Mouse (Mus musculus): ENCODE measurements around the gene Coro2a. TPM values are rescaled to one million over a fixed set of nuclear protein-coding genes. Genes with fewer than 3 reads are reported as not detected.
"Not testable (repeated sequence)": the region's sequence is repeated elsewhere in the genome, so short reads cannot be mapped to it uniquely, and the experiment has no call there.

Coro2a gene
- 2.9 and 3.2 TPM in 2 replicates for polyA plus RNA-seq (2015; fragmentation: Nextera tagmentation; extraction: Ambion mirVana)

DNA sequence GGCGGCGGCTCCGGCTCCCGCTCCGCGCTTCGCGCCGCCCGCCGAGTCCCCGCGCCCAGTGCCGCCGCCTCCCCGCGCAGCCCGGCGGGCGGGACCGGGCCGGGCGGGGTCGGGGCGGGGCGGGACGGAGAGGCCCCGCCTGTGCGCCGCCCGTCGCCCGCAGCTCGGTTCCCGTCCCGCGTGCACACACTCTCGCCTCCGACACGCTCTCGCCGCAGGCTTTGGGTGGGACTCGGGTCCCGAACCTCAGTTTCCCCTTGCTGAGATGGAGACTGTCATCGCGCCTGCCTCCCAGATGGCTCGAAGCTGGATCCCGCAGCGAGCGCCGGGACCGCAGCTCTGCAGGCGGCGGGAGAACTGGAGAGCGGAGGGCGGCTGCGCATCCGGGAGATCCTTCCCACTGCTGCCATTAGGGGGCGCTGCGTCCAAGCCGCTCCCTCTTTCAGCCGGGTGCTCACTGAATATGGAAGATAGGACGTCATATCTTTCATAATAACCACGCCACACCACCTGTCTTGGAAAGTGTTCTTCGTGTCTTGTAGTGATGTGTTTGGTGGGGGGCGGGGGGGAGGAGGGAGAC is at the start of gene Coro2a:
TSS of gene Coro2a (minus strand) at position 359 of the 580 bp plus-strand sequence.
- Histone ChIP-seq H3K9ac (peak within 1 kb of the TSS; percentile 41; the same call in 1 of the 2 replicates), H3K4me2 (peak within 1 kb of the TSS; percentile 80), H3K9me3 (replicated peaks) (no peaks in the 10 kb centered on the region), H3K4me3 (replicated peaks) (peak within 1 kb of the TSS; percentile 58), H3K27me3 (peaks cover 66% of the 10 kb centered on the region), H3K27ac (replicated peaks) (no peak within 1 kb of the TSS), H3K36me3 (replicated peaks) (no peaks in the 10 kb centered on the region), H3K4me1 (replicated peaks) (peaks cover 28% of the 10 kb centered on the region)
- WGBS (ENCODE audit: insufficient replicate concordance) = under 1% methylated on average over 63 of the region's 66 CpGs
- peak; percentile 68 for ATAC-seq (ENCODE audit: insufficient read depth)

DNA sequence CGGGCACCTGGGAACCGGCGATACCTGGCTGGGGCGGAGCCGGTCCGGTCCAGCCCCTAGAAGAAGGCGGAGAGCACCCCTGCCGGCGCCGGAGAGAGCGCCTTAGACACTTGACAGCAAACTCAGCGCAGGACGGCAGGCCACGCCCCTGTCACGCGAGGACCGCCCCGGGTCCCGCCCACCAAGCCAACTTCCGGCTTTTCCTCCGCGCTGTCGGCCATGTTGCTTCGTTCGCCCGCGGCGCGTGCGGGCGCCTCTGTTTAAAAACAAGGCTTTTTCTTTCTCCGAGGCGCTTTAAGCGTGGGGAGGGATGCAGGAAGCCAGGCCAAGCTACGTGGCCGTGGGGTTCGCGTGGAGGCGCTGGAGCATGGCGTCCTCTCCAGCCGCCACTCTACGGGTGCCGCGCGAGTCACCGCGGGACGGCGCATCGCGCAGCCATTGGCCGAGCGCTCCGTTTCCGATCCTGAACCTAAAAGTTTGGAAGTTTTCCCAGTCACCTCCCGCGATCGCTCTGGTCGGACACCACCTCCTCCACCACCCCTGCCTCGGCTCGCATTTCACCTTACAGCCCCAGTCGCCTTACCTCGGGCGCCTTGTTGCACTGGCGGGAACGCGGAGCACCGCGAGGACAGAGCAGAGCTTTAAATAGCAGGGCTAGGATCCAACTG is 48.2 kb upstream of the Coro2a start, which contains the start of gene Tbc1d2:
TSS of gene Tbc1d2 (minus strand) at position 124 of the 668 bp plus-strand sequence.
- peak within 1 kb of the TSS; percentile 72 for H3K27ac ChIP-seq (replicated peaks)
- peak within 1 kb of the TSS; percentile 78 for H3K4me3 ChIP-seq (replicated peaks)
- no peaks in the 10 kb centered on the region for H3K9me3 ChIP-seq (replicated peaks)

DNA sequence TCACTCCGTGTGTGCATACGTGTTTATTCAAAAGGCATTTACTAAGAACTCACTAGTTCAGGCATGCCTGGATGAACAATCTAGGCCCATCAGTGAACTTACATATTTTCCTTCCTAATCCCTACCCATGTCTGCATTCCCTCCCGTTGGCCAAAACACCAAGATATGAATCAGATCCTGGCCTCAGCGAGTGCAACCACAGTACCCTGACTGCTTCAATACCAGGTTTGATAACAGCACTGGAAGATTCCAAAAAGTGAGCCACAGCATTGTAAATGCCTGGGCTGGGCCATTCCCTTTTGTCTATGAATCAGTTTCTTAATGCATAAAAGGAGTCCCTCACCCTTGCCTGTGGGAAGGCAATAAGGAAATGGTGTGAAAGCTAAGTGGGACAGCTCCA is 47.2 kb upstream of the Coro2a start:
- Histone ChIP-seq H3K4me1 (replicated peaks) (peaks cover 19% of the 10 kb centered on the region), H3K27ac (replicated peaks) (no peak overlapping the region), H3K27me3 (peaks cover 55% of the 10 kb centered on the region), H3K9ac (no peak overlapping the region), H3K36me3 (replicated peaks) (no peaks in the 10 kb centered on the region), H3K4me3 (replicated peaks) (peak overlapping the region; percentile 78), H3K4me2 (peak overlapping the region; percentile 96), H3K9me3 (replicated peaks) (no peaks in the 10 kb centered on the region)
- 41% methylated on average over 4 of the region's 4 CpGs for WGBS (ENCODE audit: insufficient replicate concordance)
- ATAC-seq (ENCODE audit: insufficient read depth) = no peak

More for the DNA sequence above, 48.2 kb upstream of the Coro2a start, which contains the start of gene Tbc1d2:
- H3K4me1 ChIP-seq (replicated peaks) = peaks cover 19% of the 10 kb centered on the region
- H3K36me3 ChIP-seq (replicated peaks) = no peaks in the 10 kb centered on the region
- H3K9ac ChIP-seq = peak within 1 kb of the TSS; percentile 71
- peak; percentile 94 for ATAC-seq (ENCODE audit: insufficient read depth)
- WGBS (ENCODE audit: insufficient replicate concordance) = under 1% methylated on average over 69 of the region's 69 CpGs
- peak within 1 kb of the TSS; percentile 96 for H3K4me2 ChIP-seq
- peaks cover 55% of the 10 kb centered on the region for H3K27me3 ChIP-seq

DNA sequence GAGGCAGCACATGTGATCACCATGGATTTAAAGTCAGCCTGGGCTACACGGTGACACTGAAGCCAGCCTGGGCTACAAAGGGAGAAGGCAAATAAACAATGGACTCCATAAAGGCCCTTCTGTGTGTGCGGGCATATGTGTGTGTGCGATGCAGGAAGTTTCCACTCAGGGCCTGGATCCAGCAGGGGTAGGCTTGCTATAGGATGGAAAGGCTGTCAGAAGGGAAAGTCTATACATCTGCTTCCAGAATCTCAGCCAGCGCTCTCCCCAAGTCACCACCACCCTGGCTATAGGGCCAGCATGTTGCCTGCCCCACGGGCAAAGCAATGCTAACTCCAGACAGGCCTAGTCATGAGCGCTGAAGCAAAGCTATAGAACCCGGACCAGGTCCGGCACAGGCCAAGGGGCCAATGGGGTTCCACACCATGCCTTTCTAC is 41.7 kb upstream of the Coro2a start:
- H3K4me2 ChIP-seq = no peak overlapping the region
- ATAC-seq (ENCODE audit: insufficient read depth) = no peak
- 57% methylated on average over 8 of the region's 8 CpGs for WGBS (ENCODE audit: insufficient replicate concordance)
- H3K36me3 ChIP-seq (replicated peaks) = no peaks in the 10 kb centered on the region
- H3K9ac ChIP-seq = no peak overlapping the region
- peaks cover 9% of the 10 kb centered on the region for H3K27me3 ChIP-seq
- no peaks in the 10 kb centered on the region for H3K9me3 ChIP-seq (replicated peaks)
- no peak overlapping the region; the same call in 1 of the 2 replicates for H3K27ac ChIP-seq (replicated peaks)
- peaks cover 9% of the 10 kb centered on the region; the same call in 1 of the 2 replicates for H3K4me1 ChIP-seq (replicated peaks)
- no peak overlapping the region for H3K4me3 ChIP-seq (replicated peaks)

DNA sequence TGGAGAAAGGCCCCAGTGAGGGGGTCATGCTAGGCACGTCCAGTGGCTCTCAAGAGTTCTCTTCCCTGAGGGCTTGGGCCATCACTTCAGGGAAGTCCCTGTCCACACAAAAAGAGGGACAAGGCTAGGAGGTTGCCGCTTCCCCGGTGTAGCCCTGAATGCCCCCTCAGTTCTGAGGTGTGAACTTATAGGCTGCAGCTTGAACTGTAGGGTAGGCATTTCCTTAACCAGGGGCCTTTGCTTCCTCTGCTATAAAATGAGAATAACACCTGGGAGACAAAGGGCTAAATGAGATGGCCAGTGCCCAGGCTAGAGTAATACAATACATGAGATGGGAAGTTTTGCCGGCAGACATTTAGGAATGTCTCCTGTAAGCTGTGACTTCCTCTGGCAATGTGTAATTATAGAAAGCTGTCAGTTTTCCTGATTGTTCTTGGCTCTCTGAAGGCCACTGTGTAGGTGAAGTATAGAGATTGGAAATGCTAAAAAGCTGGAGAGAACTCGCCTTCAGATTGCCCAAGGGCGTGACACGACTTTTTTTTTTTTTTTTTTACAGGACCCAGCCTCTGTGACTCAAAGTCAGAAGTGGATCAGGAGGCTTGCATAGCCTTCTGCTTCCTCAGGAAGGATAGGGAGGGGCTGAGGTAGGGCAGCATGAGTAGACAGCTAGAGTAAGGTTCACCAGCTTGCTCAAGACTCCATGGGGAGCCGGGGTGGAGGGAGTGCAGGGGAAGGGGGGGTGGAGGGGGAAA is 41.1 kb upstream of the Coro2a start:
- WGBS (ENCODE audit: insufficient replicate concordance) = 35% methylated on average over 8 of the region's 8 CpGs
- peak overlapping the region; percentile 41; the same call in 1 of the 2 replicates for H3K27ac ChIP-seq (replicated peaks)
- H3K27me3 ChIP-seq = peaks cover 3% of the 10 kb centered on the region; the same call in 1 of the 2 replicates
- no peak overlapping the region for H3K4me2 ChIP-seq
- no peaks in the 10 kb centered on the region for H3K9me3 ChIP-seq (replicated peaks)
- no peak overlapping the region for H3K9ac ChIP-seq
- peaks cover 9% of the 10 kb centered on the region; the same call in 1 of the 2 replicates for H3K4me1 ChIP-seq (replicated peaks)
- H3K4me3 ChIP-seq (replicated peaks) = no peak overlapping the region
- peak; percentile 63 for ATAC-seq (ENCODE audit: insufficient read depth)
- no peaks in the 10 kb centered on the region for H3K36me3 ChIP-seq (replicated peaks)

DNA sequence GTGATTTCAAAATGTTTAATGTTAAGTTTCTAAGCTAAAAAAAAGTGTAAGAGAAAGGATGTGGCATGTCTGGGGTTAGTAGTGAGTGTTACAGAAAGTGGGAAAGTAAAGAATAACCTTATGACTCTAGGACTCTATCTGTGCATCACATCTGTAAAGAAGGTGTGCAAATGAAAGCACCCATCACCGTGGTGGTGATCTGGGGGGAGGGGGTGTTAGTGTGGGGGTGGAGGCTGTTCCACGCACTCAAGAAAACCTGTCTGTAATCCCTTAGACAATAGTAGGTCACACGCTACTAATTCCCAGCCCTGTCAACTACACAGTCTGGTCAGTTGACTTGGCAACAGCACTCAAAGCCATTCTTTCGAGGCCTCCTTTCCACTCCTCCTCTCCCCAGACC is 39.3 kb upstream of the Coro2a start:
- WGBS (ENCODE audit: insufficient replicate concordance) = 62% methylated on average over 4 of the region's 4 CpGs

DNA sequence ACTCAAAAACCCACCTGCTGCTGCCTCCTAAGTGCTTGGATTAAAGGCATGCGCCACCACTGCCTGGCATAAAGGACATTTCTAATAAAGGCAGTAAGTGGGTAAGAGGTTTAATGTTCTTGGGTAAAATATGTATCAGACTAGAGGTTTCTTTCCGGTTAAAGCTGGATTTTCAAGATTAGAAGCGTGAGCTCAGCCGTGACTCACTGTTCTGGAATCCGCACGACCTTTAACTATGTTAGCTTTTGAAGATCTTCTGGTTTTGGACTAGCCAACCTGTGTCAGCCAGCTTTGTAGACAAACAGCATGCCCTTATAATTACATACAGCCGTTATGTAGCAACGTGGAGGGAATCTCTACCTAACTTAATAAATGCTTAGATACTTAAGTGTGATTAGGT is 37.9 kb upstream of the Coro2a start:
- Histone ChIP-seq H3K9me3 (replicated peaks) (no peaks in the 10 kb centered on the region), H3K4me1 (replicated peaks) (peaks cover 25% of the 10 kb centered on the region), H3K36me3 (replicated peaks) (no peaks in the 10 kb centered on the region), H3K4me3 (replicated peaks) (no peak overlapping the region), H3K27ac (replicated peaks) (no peak overlapping the region), H3K9ac (no peak overlapping the region), H3K27me3 (no peaks in the 10 kb centered on the region), H3K4me2 (no peak overlapping the region)
- no peak for ATAC-seq (ENCODE audit: insufficient read depth)
- WGBS (ENCODE audit: insufficient replicate concordance) = 71% methylated on average over 8 of the region's 8 CpGs

More for the DNA sequence above, 39.3 kb upstream of the Coro2a start:
- Histone ChIP-seq H3K27ac (replicated peaks) (no peak overlapping the region), H3K4me1 (replicated peaks) (peaks cover 14% of the 10 kb centered on the region), H3K9ac (no peak overlapping the region), H3K27me3 (no peaks in the 10 kb centered on the region), H3K36me3 (replicated peaks) (no peaks in the 10 kb centered on the region), H3K4me2 (no peak overlapping the region), H3K4me3 (replicated peaks) (no peak overlapping the region), H3K9me3 (replicated peaks) (no peaks in the 10 kb centered on the region)
- no peak for ATAC-seq (ENCODE audit: insufficient read depth)

DNA sequence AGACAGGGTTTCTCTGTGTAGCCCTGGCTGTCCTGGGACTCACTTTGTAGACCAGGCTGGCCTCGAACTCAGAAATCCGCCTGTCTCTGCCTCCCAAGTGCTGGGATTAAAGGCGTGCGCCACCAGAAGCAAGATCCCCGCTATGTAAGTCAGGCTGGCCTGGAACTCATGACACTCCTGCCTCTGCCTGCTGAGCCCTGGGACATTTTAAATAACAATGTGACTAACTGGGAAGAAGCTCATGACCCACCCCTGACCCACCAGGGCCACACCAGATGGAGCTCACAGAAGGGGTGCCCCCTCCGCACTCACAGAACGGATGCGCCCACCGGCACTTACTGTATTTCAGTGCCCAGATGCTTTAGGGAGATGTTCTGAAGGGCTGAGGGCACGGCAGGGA is 35.2 kb upstream of the Coro2a start:
- H3K36me3 ChIP-seq (replicated peaks) = not testable (repeated sequence)

DNA sequence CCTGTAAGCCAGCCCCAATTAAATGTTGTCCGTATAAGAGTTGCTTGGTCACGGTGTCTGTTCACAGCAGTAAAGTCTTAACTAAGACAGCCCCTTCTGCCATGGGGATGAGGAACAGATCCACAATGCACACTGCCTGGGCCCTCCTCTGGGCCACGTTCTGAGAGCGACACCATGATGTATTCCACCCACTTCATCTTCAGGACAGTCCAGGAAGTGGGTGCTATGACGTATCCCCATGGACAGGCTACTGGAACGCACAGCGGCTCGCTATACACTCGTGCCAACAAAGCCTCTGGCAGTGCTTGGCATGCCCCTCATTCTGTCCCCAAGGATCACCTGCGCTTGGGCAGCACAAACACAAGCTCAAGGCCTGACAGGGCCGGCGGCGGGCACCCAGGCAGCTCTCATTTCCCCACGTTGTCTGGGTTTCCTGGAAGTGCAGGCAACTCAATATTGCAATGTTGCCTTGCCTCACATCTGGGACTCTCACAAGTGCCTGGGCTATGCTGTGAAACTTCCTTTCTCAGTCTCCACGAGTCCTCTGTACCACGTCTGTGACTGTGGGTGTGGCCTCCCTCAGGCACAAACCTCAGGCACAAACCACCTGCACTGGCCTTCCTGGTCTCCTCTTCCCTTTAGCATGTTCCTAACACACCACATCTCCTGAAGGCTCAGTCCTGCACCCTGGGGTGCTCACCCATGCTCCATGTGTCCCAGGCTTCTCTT is 33.9 kb upstream of the Coro2a start:
- Histone ChIP-seq H3K36me3 (replicated peaks) (no peaks in the 10 kb centered on the region), H3K27me3 (no peaks in the 10 kb centered on the region), H3K4me2 (no peak overlapping the region), H3K27ac (replicated peaks) (no peak overlapping the region), H3K9me3 (replicated peaks) (no peaks in the 10 kb centered on the region), H3K4me3 (replicated peaks) (no peak overlapping the region), H3K9ac (no peak overlapping the region), H3K4me1 (replicated peaks) (peaks cover 33% of the 10 kb centered on the region)
- WGBS (ENCODE audit: insufficient replicate concordance) = 65% methylated on average over 16 of the region's 16 CpGs
- ATAC-seq (ENCODE audit: insufficient read depth) = no peak

More for the DNA sequence above, 35.2 kb upstream of the Coro2a start:
- WGBS (ENCODE audit: insufficient replicate concordance) = 79% methylated on average over 10 of the region's 10 CpGs
- H3K9ac ChIP-seq; H3K9me3 ChIP-seq (replicated peaks); H3K27ac ChIP-seq (replicated peaks); ATAC-seq (ENCODE audit: insufficient read depth); H3K4me3 ChIP-seq (replicated peaks); H3K27me3 ChIP-seq; H3K4me2 ChIP-seq: not testable (repeated sequence)
- H3K4me1 ChIP-seq (replicated peaks) = peaks cover 20% of the 10 kb centered on the region

DNA sequence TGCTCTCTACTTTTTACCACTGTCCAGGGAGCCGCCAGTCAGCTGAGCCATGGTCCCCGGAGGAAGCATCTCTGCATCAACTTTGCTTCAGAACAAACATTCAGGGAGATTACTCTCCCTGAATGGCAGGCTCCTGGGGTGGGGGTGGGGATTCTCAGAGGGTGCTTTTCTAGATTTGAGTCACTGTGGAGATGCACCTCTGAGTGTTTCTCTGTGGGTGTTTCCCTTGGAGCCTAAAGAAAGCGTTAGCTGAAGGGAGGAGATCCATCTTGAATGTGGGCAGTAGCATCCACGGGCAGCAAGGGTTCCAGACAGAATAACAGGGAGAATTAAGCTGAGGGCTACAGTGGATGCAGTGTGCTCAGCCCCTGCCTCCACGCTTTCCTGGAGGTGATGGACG is 32.9 kb upstream of the Coro2a start:
- no peaks in the 10 kb centered on the region for H3K36me3 ChIP-seq (replicated peaks)
- peaks cover 43% of the 10 kb centered on the region for H3K4me1 ChIP-seq (replicated peaks)
- 60% methylated on average over 6 of the region's 6 CpGs for WGBS (ENCODE audit: insufficient replicate concordance)

More for the DNA sequence above, 32.9 kb upstream of the Coro2a start:
- Histone ChIP-seq H3K4me3 (replicated peaks) (no peak overlapping the region), H3K9me3 (replicated peaks) (no peaks in the 10 kb centered on the region), H3K27me3 (no peaks in the 10 kb centered on the region), H3K27ac (replicated peaks) (no peak overlapping the region), H3K4me2 (no peak overlapping the region), H3K9ac (no peak overlapping the region)
- no peak for ATAC-seq (ENCODE audit: insufficient read depth)
